Mouse (Mus musculus): Measurements from ENCODE around the gene Kctd6. TPM values are rescaled to one million over a fixed set of nuclear protein-coding genes. Genes with fewer than 3 reads are reported as not detected.

Gene Kctd6
- polyA plus RNA-seq, 1 experiment from 2014 or later = 12.6 TPM

Other genes with a start within 250 kb of the Kctd6 start
- 3.1 and 4.1 TPM in 2 replicates for gene Dnase1l3, start 219.6 kb upstream of the Kctd6 start, polyA plus RNA-seq (2015; fragmentation: Nextera tagmentation; extraction: Ambion mirVana)
- gene Abhd6, start 211.2 kb upstream of the Kctd6 start, polyA plus RNA-seq (2015; fragmentation: Nextera tagmentation; extraction: Ambion mirVana) = 30.2 and 30.6 TPM in 2 replicates
- gene Rpp14, start 133.8 kb upstream of the Kctd6 start, polyA plus RNA-seq (2015; fragmentation: Nextera tagmentation; extraction: Ambion mirVana) = 45.2 and 51.9 TPM in 2 replicates
- gene Pxk, start 115.9 kb upstream of the Kctd6 start, polyA plus RNA-seq (2015; fragmentation: Nextera tagmentation; extraction: Ambion mirVana) = 41.5 and 41.6 TPM in 2 replicates
- gene Pdhb, start 41.1 kb upstream of the Kctd6 start, polyA plus RNA-seq (2015; fragmentation: Nextera tagmentation; extraction: Ambion mirVana) = 184 and 195 TPM in 2 replicates
- gene Acox2, start 45.2 kb downstream of the Kctd6 start, polyA plus RNA-seq (2015; fragmentation: Nextera tagmentation; extraction: Ambion mirVana) = 1.7 and 3.7 TPM in 2 replicates
- gene Fam107a, start 103.9 kb downstream of the Kctd6 start, polyA plus RNA-seq (2015; fragmentation: Nextera tagmentation; extraction: Ambion mirVana) = 2.5 and 2.9 TPM in 2 replicates
- gene Oit1, start 164.6 kb downstream of the Kctd6 start, polyA plus RNA-seq (2015; fragmentation: Nextera tagmentation; extraction: Ambion mirVana) = 2.3 and 4.4 TPM in 2 replicates